In genomic region chr10:118110006-118110920, GRCm38 (mm10) we compare ENCODE assay signal across 10 mouse cellular contexts. TPM values are rescaled to one million over a fixed set of nuclear protein-coding genes. Genes with fewer than 3 reads are reported as not detected.
DNase-seq lines count a peak whose midpoint lies in the region; ATAC-seq lines count a peak whose summit lies in the region.
"Had no signal": no experiment of that assay in that cellular context is flagged by ENCODE, and none has a peak within 500 bp of the region (broad histone marks: within the 10 kb centered on the region; RNA-seq: fewer than 3 reads in every experiment).

No protein-coding gene starts in this region.

- no peaks in the 10 kb centered on the region for H3K9me3 ChIP-seq in kidney, embryonic 14.5 days (ENCODE audit: control insufficient read depth, low read length)
- H3K9me3 ChIP-seq in midbrain, embryonic 13.5 days: no peaks in the 10 kb centered on the region
- H3K9me3 ChIP-seq: neural tube, embryonic 13.5 days had no signal

- ATAC-seq in kidney, embryonic 14.5 days (ENCODE audit: low FRiP score, low TSS enrichment): peak; percentile 88
- 0 out of 2 replicates have a peak, but pooled peaks have one; percentile 47 for ATAC-seq in midbrain, embryonic 13.5 days

- H3K4me3 ChIP-seq in kidney, embryonic 14.5 days (ENCODE audit: low read length): no peak overlapping the region
- no peak overlapping the region for H3K4me3 ChIP-seq in midbrain, embryonic 13.5 days (replicated peaks)
- H3K4me3 ChIP-seq: erythroblast, embryonic 14.5 days; neural tube, embryonic 13.5 days had no signal

- no peak overlapping the region; the same call in 1 of the 2 replicates for H3K27ac ChIP-seq in kidney, embryonic 14.5 days (ENCODE audit: low read depth, low read length)
- H3K27ac ChIP-seq in midbrain, embryonic 13.5 days: no peak overlapping the region
- H3K27ac ChIP-seq: neural tube, embryonic 13.5 days had no signal

- H3K36me3 ChIP-seq in kidney, embryonic 14.5 days (ENCODE audit: control insufficient read depth, insufficient read depth, low read length): no peaks in the 10 kb centered on the region
- no peaks in the 10 kb centered on the region for H3K36me3 ChIP-seq in midbrain, embryonic 13.5 days
- H3K36me3 ChIP-seq: neural tube, embryonic 13.5 days had no signal

- peaks cover 3% of the 10 kb centered on the region; the same call in 1 of the 2 replicates for H3K4me1 ChIP-seq in kidney, embryonic 14.5 days (ENCODE audit: control insufficient read depth, insufficient read depth, low read length)
- peaks cover 16% of the 10 kb centered on the region for H3K4me1 ChIP-seq in midbrain, embryonic 13.5 days (replicated peaks)

- no peak overlapping the region for H3K4me2 ChIP-seq in kidney, embryonic 14.5 days (replicated peaks; ENCODE audit: low read depth, low read length)
- H3K4me2 ChIP-seq in midbrain, embryonic 13.5 days (replicated peaks): no peak overlapping the region
- H3K4me2 ChIP-seq: neural tube, embryonic 13.5 days had no signal

- WGBS in kidney, embryonic 14.5 days: 11% methylated on average over 8 of the region's 8 CpGs
- WGBS in midbrain, embryonic 13.5 days: 22% methylated on average over 8 of the region's 8 CpGs

- DNase-seq in adrenal gland, adult (ENCODE audit: inconsistent age in 2 of 2, low spot score in 1 of 2): peak; percentile 47 to 91
- no peak for DNase-seq in adrenal gland, postnatal 25 days
- peak; percentile 27 to 53 for DNase-seq in right cerebral cortex, adult 2 months (ENCODE audit: low spot score in 2 of 2)
- DNase-seq in right cerebral cortex, postnatal 10 days (ENCODE audit: low spot score in 2 of 2): no peak
- DNase-seq in heart, adult 9 months (ENCODE audit: low spot score in 2 of 2): peak; percentile 46 to 71
- DNase-seq in gastrocnemius, adult 8-10 months (ENCODE audit: low spot score in 2 of 2): no peak

- no peak overlapping the region for H3K9ac ChIP-seq in kidney, embryonic 14.5 days (ENCODE audit: low read depth, low read length)
- no peak overlapping the region for H3K9ac ChIP-seq in midbrain, embryonic 13.5 days (replicated peaks)
- H3K9ac ChIP-seq: neural tube, embryonic 13.5 days had no signal

- peaks cover 14% of the 10 kb centered on the region; the same call in 1 of the 2 replicates for H3K27me3 ChIP-seq in kidney, embryonic 14.5 days (ENCODE audit: control insufficient read depth, insufficient read depth, low read length)
- 0 out of 2 replicates have a peak, but pooled peaks cover 3% of the 10 kb centered on the region for H3K27me3 ChIP-seq in midbrain, embryonic 13.5 days
- H3K27me3 ChIP-seq: neural tube, embryonic 13.5 days had no signal

RNA-seq across cellular contexts. Expression of gene Mdm1, which starts 31.3 kb away (rescaled TPM):
- 11.7 and 16.6 TPM in 2 replicates for total RNA-seq in adrenal gland, postnatal 25 days (2021)
- polyA plus RNA-seq in kidney, embryonic 14.5 days (2014; fragmentation: Nextera tagmentation; extraction: Ambion mirVana): 18.3 and 32.2 TPM in 2 replicates
- polyA plus RNA-seq in midbrain, embryonic 13.5 days (2015; fragmentation: Nextera tagmentation; extraction: Ambion mirVana): 41.2 and 46.1 TPM in 2 replicates
- 1 to 10 TPM; 1.1 to 1.8 (median 1.6) TPM for total RNA-seq in gastrocnemius, adult 8-10 months (2022)

Comparison
In these comparisons a context has a peak if more than half of its experiments do, and no peak if none do; other contexts are left out.
1. DNase-seq: peak in adrenal gland, adult (2 of 2), right cerebral cortex, adult 2 months (2 of 2) and heart, adult 9 months (2 of 2); none in adrenal gland, postnatal 25 days (single experiment), right cerebral cortex, postnatal 10 days (0 of 2) and gastrocnemius, adult 8-10 months (0 of 2).